Mouse (Mus musculus): ENCODE results near the gene Tmem260. TPM values are rescaled to one million over a fixed set of nuclear protein-coding genes. Genes with fewer than 3 reads are reported as not detected.

Gene Tmem260
- polyA plus RNA-seq, 1 experiment from 2014 or later = 18.3 TPM

GRCm38 (mm10) chr14:48524135-48524534 is 78.2 kb downstream of the Tmem260 start:
- Histone ChIP-seq H3K9me3 (no peaks in the 10 kb centered on the region), H3K4me1 (0 out of 2 replicates have a peak, but pooled peaks cover 4% of the 10 kb centered on the region), H3K9ac (replicated peaks) (no peak overlapping the region), H3K27ac (replicated peaks) (no peak overlapping the region), H3K4me2 (replicated peaks) (no peak overlapping the region), H3K4me3 (no peak overlapping the region), H3K36me3 (no peaks in the 10 kb centered on the region), H3K27me3 (0 out of 2 replicates have a peak, but pooled peaks cover 3% of the 10 kb centered on the region)
- peak; percentile 69 for ATAC-seq (replicated peaks)
- WGBS = 40% methylated on average over 9 of the region's 9 CpGs

DNA sequence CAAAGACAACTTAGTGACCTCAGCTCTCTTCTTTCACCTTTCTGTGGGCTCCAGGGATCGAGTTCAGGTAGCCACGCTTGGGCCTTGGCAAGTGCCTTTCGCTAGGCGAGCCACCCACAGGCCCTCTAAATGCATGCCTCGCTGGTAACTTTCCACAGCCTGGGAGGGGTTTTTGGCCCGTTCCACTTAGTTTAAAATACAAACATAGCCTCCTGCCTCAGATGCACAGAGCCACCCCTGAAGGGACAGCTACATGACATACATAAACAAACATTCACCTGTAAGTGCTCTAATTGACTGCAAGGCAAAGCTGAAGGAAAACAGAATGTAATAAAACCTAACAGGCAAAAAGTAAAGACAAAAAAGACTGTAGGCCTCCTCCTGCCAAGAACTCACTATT is 79.1 kb downstream of the Tmem260 start:
- no peak overlapping the region for H3K4me2 ChIP-seq (replicated peaks)
- H3K9me3 ChIP-seq = no peaks in the 10 kb centered on the region
- H3K36me3 ChIP-seq = no peaks in the 10 kb centered on the region
- H3K4me1 ChIP-seq = 0 out of 2 replicates have a peak, but pooled peaks cover 4% of the 10 kb centered on the region
- no peak overlapping the region for H3K4me3 ChIP-seq
- ATAC-seq (replicated peaks) = no peak
- no peak overlapping the region for H3K9ac ChIP-seq (replicated peaks)
- H3K27me3 ChIP-seq = 0 out of 2 replicates have a peak, but pooled peaks cover 3% of the 10 kb centered on the region
- WGBS = 63% methylated on average over 6 of the region's 6 CpGs
- H3K27ac ChIP-seq (replicated peaks) = no peak overlapping the region

- Histone ChIP-seq H3K9me3 (no peaks in the 10 kb centered on the region), H3K27ac (replicated peaks) (no peak overlapping the region), H3K4me3 (no peak overlapping the region), H3K4me2 (replicated peaks) (no peak overlapping the region), H3K27me3 (no peaks in the 10 kb centered on the region), H3K9ac (replicated peaks) (no peak overlapping the region), H3K36me3 (no peaks in the 10 kb centered on the region), H3K4me1 (no peaks in the 10 kb centered on the region)
- 72% methylated on average over 10 of the region's 10 CpGs for WGBS
- no peak for ATAC-seq (replicated peaks)
Measured at GRCm38 (mm10) chr14:48530629-48531028, 84.7 kb downstream of the Tmem260 start.

DNA sequence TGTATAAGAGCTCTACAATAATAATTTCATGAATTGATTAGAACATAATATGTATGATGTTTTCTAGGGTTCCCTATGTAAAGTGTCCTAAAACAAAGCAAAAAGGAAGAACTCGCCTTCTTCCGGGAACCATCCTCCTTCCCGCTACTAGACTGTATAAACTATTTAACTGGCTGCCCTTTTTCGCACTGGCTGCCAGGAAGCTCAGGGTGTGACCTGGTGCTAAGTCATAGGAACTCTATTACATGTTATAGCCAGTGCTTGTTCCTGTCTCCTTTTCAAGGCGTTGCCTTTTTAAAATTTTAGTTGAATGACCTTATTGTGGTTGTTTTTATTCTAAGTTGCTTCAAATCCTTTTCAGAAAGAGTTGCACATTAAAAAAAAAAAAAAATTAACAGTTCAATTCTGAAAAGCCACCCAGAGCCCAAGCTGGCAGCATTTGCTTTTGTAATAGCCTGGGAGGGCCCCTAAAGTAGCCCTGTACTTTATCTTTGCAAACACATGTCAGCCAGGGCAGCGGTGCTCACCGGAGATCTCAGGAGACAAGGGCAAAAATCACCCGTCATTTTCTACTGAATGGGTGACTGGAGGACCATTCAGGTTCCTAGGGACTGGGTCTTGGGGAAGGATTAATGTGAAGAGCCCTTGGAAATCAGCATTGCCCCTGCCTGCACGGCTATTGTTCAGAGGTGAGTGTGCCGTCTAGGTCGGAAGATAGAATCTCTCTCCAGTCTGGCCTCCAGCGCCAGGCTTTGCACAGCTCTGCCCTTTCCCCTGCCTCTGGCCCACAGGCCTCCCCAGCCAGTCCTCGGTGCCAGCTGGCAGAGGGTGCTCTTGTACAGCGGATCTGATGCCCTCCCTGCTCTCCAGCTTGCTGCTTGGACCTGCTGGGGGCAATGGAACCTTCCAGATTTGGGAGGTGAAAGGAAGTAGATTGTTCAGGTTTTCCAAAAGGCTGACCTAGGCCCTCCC is 92.2 kb downstream of the Tmem260 start:
- no peak for ATAC-seq (replicated peaks)
- Histone ChIP-seq H3K27me3 (peaks cover 40% of the 10 kb centered on the region; the same call in 1 of the 2 replicates), H3K4me1 (peaks cover 11% of the 10 kb centered on the region), H3K9me3 (no peaks in the 10 kb centered on the region), H3K36me3 (no peaks in the 10 kb centered on the region), H3K4me3 (no peak overlapping the region), H3K4me2 (replicated peaks) (no peak overlapping the region), H3K9ac (replicated peaks) (no peak overlapping the region), H3K27ac (replicated peaks) (no peak overlapping the region)
- 43% methylated on average over 14 of the region's 14 CpGs for WGBS

- H3K27me3 ChIP-seq = peaks cover 25% of the 10 kb centered on the region; the same call in 1 of the 2 replicates
- 61% methylated on average over 10 of the region's 10 CpGs for WGBS
Measured at GRCm38 (mm10) chr14:48545166-48545565, 99.2 kb downstream of the Tmem260 start.

GRCm38 (mm10) chr14:48546009-48546408 is 100.1 kb downstream of the Tmem260 start:
- H3K4me3 ChIP-seq = no peak overlapping the region
- no peaks in the 10 kb centered on the region for H3K9me3 ChIP-seq

More at GRCm38 (mm10) chr14:48545166-48545565, 99.2 kb downstream of the Tmem260 start:
- H3K4me1 ChIP-seq = no peaks in the 10 kb centered on the region
- H3K27ac ChIP-seq (replicated peaks) = no peak overlapping the region
- no peaks in the 10 kb centered on the region for H3K36me3 ChIP-seq
- ATAC-seq (replicated peaks) = no peak
- no peak overlapping the region for H3K4me3 ChIP-seq
- no peak overlapping the region for H3K9ac ChIP-seq (replicated peaks)
- H3K4me2 ChIP-seq (replicated peaks) = no peak overlapping the region
- no peaks in the 10 kb centered on the region for H3K9me3 ChIP-seq

GRCm38 (mm10) chr14:48549703-48550102 is 103.8 kb downstream of the Tmem260 start:
- Histone ChIP-seq H3K9ac (replicated peaks) (no peak overlapping the region), H3K4me2 (replicated peaks) (no peak overlapping the region), H3K4me1 (peaks cover 5% of the 10 kb centered on the region; the same call in 1 of the 2 replicates), H3K4me3 (no peak overlapping the region), H3K36me3 (no peaks in the 10 kb centered on the region), H3K27me3 (no peaks in the 10 kb centered on the region), H3K9me3 (no peaks in the 10 kb centered on the region), H3K27ac (replicated peaks) (no peak overlapping the region)
- ATAC-seq (replicated peaks) = no peak
- 82% methylated on average over 7 of the region's 7 CpGs for WGBS

More at GRCm38 (mm10) chr14:48546009-48546408, 100.1 kb downstream of the Tmem260 start:
- Histone ChIP-seq H3K36me3 (no peaks in the 10 kb centered on the region), H3K27me3 (peaks cover 18% of the 10 kb centered on the region; the same call in 1 of the 2 replicates), H3K27ac (replicated peaks) (no peak overlapping the region), H3K4me1 (no peaks in the 10 kb centered on the region), H3K4me2 (replicated peaks) (no peak overlapping the region), H3K9ac (replicated peaks) (no peak overlapping the region)
- WGBS = 97% methylated on average over 3 of the region's 3 CpGs
- no peak for ATAC-seq (replicated peaks)

GRCm38 (mm10) chr14:48553216-48553615 is 107.3 kb downstream of the Tmem260 start:
- WGBS = 74% methylated on average over 4 of the region's 4 CpGs
- Histone ChIP-seq H3K4me3 (no peak overlapping the region), H3K4me2 (replicated peaks) (no peak overlapping the region), H3K36me3 (no peaks in the 10 kb centered on the region), H3K4me1 (peaks cover 5% of the 10 kb centered on the region; the same call in 1 of the 2 replicates), H3K27me3 (no peaks in the 10 kb centered on the region), H3K9ac (replicated peaks) (no peak overlapping the region), H3K9me3 (no peaks in the 10 kb centered on the region), H3K27ac (replicated peaks) (no peak overlapping the region)
- 0 out of 2 replicates have a peak, but pooled peaks have one; percentile 35 for ATAC-seq (replicated peaks)

- H3K4me1 ChIP-seq = peaks cover 5% of the 10 kb centered on the region; the same call in 1 of the 2 replicates
- ATAC-seq (replicated peaks) = no peak
- H3K27me3 ChIP-seq = no peaks in the 10 kb centered on the region
- whole genome bisulfite sequencing = 86% methylated on average over 9 of the region's 9 CpGs
- no peaks in the 10 kb centered on the region for H3K36me3 ChIP-seq
- H3K4me2 ChIP-seq (replicated peaks) = no peak overlapping the region
- H3K27ac ChIP-seq (replicated peaks) = no peak overlapping the region
- no peak overlapping the region for H3K4me3 ChIP-seq
- H3K9ac ChIP-seq (replicated peaks) = no peak overlapping the region
- H3K9me3 ChIP-seq = no peaks in the 10 kb centered on the region
Measured at GRCm38 (mm10) chr14:48553754-48554153, 107.8 kb downstream of the Tmem260 start.

GRCm38 (mm10) chr14:48558975-48559374 is 113.1 kb downstream of the Tmem260 start:
- no peak overlapping the region for H3K4me2 ChIP-seq (replicated peaks)
- H3K27me3 ChIP-seq = no peaks in the 10 kb centered on the region
- H3K4me3 ChIP-seq = no peak overlapping the region
- H3K36me3 ChIP-seq = no peaks in the 10 kb centered on the region
- H3K27ac ChIP-seq (replicated peaks) = no peak overlapping the region
- 76% methylated on average over 4 of the region's 4 CpGs for WGBS
- H3K9ac ChIP-seq (replicated peaks) = no peak overlapping the region
- no peaks in the 10 kb centered on the region for H3K9me3 ChIP-seq
- no peak for ATAC-seq (replicated peaks)
- no peaks in the 10 kb centered on the region for H3K4me1 ChIP-seq

DNA sequence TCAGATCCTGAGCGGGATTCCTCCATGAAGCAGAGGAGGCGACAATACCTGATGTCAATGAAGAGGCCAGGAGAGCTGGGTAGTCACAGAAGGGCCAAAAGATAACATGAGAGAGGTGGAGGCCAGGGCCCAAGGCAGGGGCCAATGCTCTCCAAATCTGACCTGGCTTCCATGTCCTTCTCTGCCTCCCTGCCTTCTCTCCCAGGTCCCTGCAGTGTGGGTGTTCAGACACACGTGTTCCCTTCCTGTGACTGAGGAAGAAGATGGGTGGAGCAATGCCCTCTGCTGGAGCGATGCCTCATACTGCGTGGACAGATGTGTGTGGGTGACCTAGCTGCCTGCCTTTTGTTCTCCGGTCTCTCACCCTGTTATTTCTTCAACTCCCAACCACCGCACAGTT is 113.8 kb downstream of the Tmem260 start:
- Histone ChIP-seq H3K4me2 (replicated peaks) (no peak overlapping the region), H3K4me1 (no peaks in the 10 kb centered on the region), H3K27me3 (no peaks in the 10 kb centered on the region), H3K9ac (replicated peaks) (no peak overlapping the region), H3K9me3 (no peaks in the 10 kb centered on the region), H3K36me3 (no peaks in the 10 kb centered on the region), H3K4me3 (no peak overlapping the region), H3K27ac (replicated peaks) (no peak overlapping the region)
- 75% methylated on average over 7 of the region's 7 CpGs for WGBS
- no peak for ATAC-seq (replicated peaks)

GRCm38 (mm10) chr14:48566596-48566995 is 120.7 kb downstream of the Tmem260 start:
- Histone ChIP-seq H3K27me3 (no peaks in the 10 kb centered on the region), H3K4me1 (no peaks in the 10 kb centered on the region), H3K4me2 (replicated peaks) (no peak overlapping the region), H3K4me3 (no peak overlapping the region), H3K36me3 (no peaks in the 10 kb centered on the region), H3K9me3 (no peaks in the 10 kb centered on the region), H3K27ac (replicated peaks) (no peak overlapping the region), H3K9ac (replicated peaks) (no peak overlapping the region)
- whole genome bisulfite sequencing = 78% methylated on average over 7 of the region's 7 CpGs
- no peak for ATAC-seq (replicated peaks)
